Mouse (Mus musculus) lung, embryonic 15.5 days (tissue): Measurements from ENCODE around the gene Teddm1a. TPM values are rescaled to one million over a fixed set of nuclear protein-coding genes. Genes with fewer than 3 reads are reported as not detected.
A peak's percentile ranks its signal among the peaks of the same experiment; 100 is the strongest.

ENCODE experiments used
- ATAC-seq: fragments of 200-750 bp; cut with Nextera tagmentation; 2 replicates; pipeline ENCODE4 v1.8.0; 2017; ENCODE audit warnings: moderate number of reproducible peaks, borderline replicate concordance; ENCODE audit not compliant: low FRiP score, low TSS enrichment; ENCODE audit errors: extremely low read depth
- H3K27ac ChIP-seq: fragments of 300-500 bp; sonication (generic); 2 replicates; pipeline ENCODE4 v1.5.1; 2015; ENCODE audit warnings: moderate library complexity, mild to moderate bottlenecking, inconsistent platforms
- H3K27me3 ChIP-seq: fragments of 300-500 bp; sonication (generic); 2 replicates; pipeline ENCODE4 v1.6.1; 2015; ENCODE audit warnings: inconsistent platforms
- H3K36me3 ChIP-seq: fragments of 300-500 bp; sonication (generic); 2 replicates; pipeline ENCODE4 v1.6.1; 2015; ENCODE audit warnings: inconsistent platforms
- H3K4me1 ChIP-seq: fragments of 300-500 bp; sonication (generic); 2 replicates; pipeline ENCODE4 v1.6.1; 2015; ENCODE audit warnings: inconsistent platforms
- H3K4me2 ChIP-seq: fragments of 300-500 bp; sonication (generic); 2 replicates; pipeline ENCODE4 v1.6.1; 2015; ENCODE audit warnings: inconsistent platforms, mild to moderate bottlenecking, moderate library complexity
- H3K4me3 ChIP-seq: fragments of 300-500 bp; sonication (generic); 2 replicates; pipeline ENCODE4 v1.5.1; 2015; ENCODE audit warnings: mild to moderate bottlenecking, inconsistent platforms
- H3K9ac ChIP-seq: fragments of 300-500 bp; sonication (generic); 2 replicates; pipeline ENCODE4 v1.6.1; 2015; ENCODE audit warnings: inconsistent platforms
- H3K9me3 ChIP-seq: fragments of 300-500 bp; sonication (generic); 2 replicates; pipeline ENCODE4 v1.6.1; 2016; ENCODE audit warnings: inconsistent platforms
- WGBS: fragments of 180-500 bp; shearing (Covaris S2); methylation state at CpG from one replicate; pipeline ENCODE4 v1.1.7; 2015; 5-methylcytosine and 5-hydroxymethylcytosine counted together
- polyA plus RNA-seq: library from polyadenylated mRNA; unstranded; fragments of >200 nt; fragmentation: Nextera tagmentation; extraction: Ambion mirVana; gene quantifications from 2 replicates; pipeline ENCODE4 v1.2.1, GENCODE M21; 2015

Teddm1a gene
- polyA plus RNA-seq, 1 experiment from 2014 or later, result not detected

DNA sequence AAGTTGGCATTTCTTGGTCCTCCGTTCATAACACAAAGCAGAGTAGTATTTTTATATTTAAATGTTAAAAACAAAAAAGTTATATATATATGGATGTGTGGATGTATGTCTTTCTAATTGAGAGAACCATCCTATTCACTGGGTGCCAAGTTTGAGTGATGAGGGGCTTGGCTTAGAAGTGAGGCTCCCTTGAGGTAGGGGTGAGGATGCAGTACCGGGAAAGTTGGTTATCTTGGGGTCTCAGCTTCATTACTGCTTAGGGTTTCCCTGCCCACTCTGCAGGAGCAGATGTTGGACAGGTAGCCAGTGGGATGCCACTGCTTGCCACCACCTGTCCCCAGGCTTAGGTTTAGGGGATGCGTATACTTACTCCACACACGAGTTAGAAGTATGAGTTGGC lies 17.2 kb downstream of the Teddm1a start:
- WGBS, result 76% methylated on average over 4 of the region's 4 CpGs
- Histone ChIP-seq H3K4me3 (no peak overlapping the region), H3K9ac (no peak overlapping the region), H3K4me2 (no peak overlapping the region), H3K27me3 (no peaks in the 10 kb centered on the region), H3K4me1 (peaks cover 14% of the 10 kb centered on the region), H3K36me3 (peaks cover 50% of the 10 kb centered on the region), H3K27ac (no peak overlapping the region), H3K9me3 (no peaks in the 10 kb centered on the region)
- no peak for ATAC-seq

DNA sequence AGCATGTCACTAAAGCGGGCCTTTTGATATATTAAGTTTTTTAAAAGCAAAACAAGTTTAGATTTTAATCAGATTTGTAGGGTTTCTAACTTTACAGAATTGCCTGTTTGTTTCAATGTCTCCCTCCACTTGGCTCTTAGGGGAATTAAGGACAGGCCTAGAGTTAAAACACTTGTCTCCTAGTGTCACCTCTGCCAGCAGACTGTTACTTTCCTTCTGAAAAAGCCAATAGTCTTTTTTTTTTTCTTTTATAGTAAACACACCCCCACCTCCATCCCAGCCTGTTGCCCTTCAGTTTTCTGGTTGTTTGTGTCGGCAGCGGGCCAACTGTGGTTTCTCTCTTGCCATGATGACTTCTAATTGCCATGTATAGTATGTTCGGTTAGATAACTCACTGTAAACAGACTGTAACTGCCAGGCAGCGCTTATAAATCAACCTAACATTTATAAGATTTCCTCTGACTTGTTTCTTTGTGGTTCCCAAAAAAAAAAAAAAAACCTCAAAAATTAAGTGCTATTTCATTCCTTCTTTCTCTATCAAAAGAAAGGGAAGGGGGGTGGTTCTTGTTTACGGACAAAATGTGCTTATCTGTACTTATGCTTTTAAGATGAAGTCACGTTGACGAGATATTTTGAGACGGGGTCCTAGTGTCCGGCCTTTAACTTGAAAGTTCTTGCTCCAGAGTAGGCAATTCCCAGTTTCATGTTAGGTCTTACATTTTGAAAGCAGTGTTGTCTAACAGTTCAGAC lies 17.8 kb downstream of the Teddm1a start:
- WGBS, result 47% methylated on average over 10 of the region's 10 CpGs
- Histone ChIP-seq H3K9ac (no peak overlapping the region), H3K4me1 (peaks cover 14% of the 10 kb centered on the region), H3K27ac (peak overlapping the region; percentile 50), H3K4me3 (no peak overlapping the region), H3K36me3 (peaks cover 44% of the 10 kb centered on the region), H3K9me3 (no peaks in the 10 kb centered on the region), H3K27me3 (no peaks in the 10 kb centered on the region), H3K4me2 (no peak overlapping the region)
- ATAC-seq, result peak; percentile 68; the same call in 1 of the 2 replicates

DNA sequence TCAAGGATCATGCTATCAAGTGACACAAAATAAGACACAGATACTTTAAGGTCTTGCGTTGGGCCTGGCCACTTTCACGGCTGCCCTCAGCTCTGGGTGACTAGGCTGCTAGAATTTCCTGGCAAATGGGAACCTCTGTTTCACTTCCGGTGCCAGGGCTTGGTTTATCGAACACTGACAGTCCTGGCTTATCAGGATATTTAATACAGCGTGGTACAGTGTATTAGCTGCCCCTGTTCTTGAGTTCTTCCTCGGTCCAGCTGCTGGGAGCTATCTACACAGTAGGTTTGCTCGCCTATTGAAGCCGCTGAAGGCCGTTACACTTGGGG lies 18.4 kb downstream of the Teddm1a start:
- no peak for ATAC-seq
- Histone ChIP-seq H3K9ac (no peak overlapping the region), H3K4me3 (no peak overlapping the region), H3K9me3 (no peaks in the 10 kb centered on the region), H3K4me1 (peaks cover 14% of the 10 kb centered on the region), H3K27me3 (no peaks in the 10 kb centered on the region), H3K27ac (peak overlapping the region; percentile 50), H3K4me2 (no peak overlapping the region), H3K36me3 (peaks cover 38% of the 10 kb centered on the region)
- WGBS, result 63% methylated on average over 9 of the region's 9 CpGs

DNA sequence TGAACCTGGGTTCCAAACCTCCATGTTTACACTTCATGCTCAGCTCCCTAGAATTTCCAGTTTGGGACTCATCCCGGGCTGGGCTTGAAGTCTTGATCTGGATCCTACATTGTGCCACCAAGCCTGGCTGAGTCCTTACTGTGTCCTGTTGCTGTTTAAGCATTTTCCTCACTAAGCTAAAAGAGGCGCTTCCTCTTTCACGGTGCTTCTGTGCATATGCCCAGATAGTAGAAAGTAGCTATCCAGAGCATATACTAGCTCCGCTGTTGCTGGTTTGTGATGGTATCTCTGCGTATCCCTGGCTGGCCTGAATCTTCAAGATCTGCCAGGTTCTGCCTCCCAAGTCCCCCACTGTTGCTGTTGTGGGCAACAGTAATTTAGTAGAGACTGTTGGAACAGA lies 18.9 kb downstream of the Teddm1a start:
- WGBS, result 77% methylated on average over 5 of the region's 5 CpGs
- Histone ChIP-seq H3K9ac (no peak overlapping the region), H3K27me3 (no peaks in the 10 kb centered on the region), H3K27ac (no peak overlapping the region), H3K4me1 (peaks cover 14% of the 10 kb centered on the region), H3K9me3 (no peaks in the 10 kb centered on the region), H3K4me3 (no peak overlapping the region), H3K36me3 (peaks cover 33% of the 10 kb centered on the region), H3K4me2 (no peak overlapping the region)
- no peak for ATAC-seq

DNA sequence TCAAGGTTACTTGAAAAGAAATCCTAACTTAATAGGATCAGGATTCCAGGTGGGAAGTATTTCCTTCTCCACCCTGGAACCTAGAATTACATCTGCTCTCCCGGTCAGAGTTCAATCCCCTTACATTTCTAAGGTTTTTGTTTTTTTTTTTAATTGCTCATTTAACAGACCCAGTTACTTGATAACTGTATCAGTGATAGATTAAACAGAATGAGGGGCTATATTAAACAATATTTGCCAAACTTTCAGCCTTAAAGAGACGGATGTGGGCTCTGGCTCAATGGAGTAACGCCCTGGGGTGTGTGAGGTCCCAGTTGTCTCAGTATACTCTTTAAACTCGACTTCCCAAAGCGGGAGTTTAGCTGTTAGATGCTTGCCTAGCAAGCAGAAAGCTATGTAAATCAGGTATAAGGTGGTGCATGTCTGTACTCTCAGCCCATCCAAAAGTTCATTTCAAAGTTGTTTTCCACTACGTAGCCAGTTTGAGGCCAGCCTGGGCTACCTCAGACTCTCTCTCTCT lies 19.8 kb downstream of the Teddm1a start:
- Histone ChIP-seq H3K36me3 (peaks cover 26% of the 10 kb centered on the region), H3K9ac (no peak overlapping the region), H3K27me3 (no peaks in the 10 kb centered on the region), H3K4me3 (no peak overlapping the region), H3K4me2 (no peak overlapping the region), H3K27ac (no peak overlapping the region), H3K9me3 (no peaks in the 10 kb centered on the region), H3K4me1 (peaks cover 14% of the 10 kb centered on the region)
- WGBS, result 73% methylated on average over 6 of the region's 6 CpGs
- ATAC-seq, result no peak

DNA sequence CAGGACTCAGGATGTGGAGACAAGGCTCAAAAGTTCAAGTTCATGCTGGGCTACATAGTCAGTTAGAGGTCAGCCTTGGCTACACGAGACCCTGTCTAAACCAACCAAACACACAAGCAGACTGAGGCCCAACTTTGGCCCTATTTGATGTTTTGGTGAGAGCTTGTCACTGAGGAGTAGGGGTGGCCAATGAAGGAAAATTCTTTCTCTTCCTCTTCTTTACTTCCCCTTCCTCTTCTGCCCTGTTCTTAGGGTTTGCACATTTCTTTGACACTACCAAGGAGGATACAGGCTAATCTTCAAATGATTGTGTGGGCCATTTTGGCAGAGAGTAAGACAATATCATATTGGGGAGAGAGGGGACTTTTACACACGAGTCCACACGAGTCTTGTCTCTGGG lies 22.3 kb downstream of the Teddm1a start:
- Histone ChIP-seq H3K4me2 (no peak overlapping the region), H3K27ac (no peak overlapping the region), H3K9ac (no peak overlapping the region), H3K27me3 (no peaks in the 10 kb centered on the region), H3K9me3 (no peaks in the 10 kb centered on the region), H3K36me3 (0 out of 2 replicates have a peak, but pooled peaks cover 4% of the 10 kb centered on the region), H3K4me3 (no peak overlapping the region), H3K4me1 (peaks cover 14% of the 10 kb centered on the region)
- ATAC-seq, result no peak
- WGBS, result 71% methylated on average over 3 of the region's 3 CpGs

DNA sequence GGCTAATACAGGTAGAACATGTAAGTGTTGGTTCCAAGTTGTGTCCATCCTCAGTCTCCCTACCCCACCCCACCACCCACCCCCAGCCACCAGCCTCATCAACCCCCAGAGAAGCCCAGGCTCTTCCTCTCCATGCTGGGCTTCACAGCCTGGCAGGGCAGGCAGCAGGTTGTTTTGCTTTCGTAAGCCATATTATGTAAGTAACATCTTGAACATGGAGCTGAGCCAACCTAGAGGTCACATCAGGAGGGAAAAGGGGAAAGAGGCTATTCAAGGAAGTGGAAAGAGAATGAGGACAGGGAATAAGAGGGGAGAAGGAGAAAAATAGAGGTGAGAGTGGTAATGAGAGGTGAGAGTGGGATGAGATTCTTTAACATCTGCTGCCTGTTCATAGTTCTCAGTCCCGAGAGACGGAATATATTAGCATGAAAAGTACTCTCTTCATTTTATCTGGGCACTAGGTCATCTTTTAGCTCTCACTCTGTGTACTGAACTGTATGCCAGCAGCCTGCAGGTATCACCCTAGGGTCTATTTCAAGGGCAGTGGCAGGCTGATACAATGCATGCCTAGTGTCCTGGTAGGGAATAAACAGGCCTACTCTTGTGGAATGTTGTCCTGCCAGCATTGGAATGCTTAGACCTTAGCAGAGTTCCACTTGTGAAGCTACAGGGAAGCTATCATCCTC lies 27.1 kb downstream of the Teddm1a start:
- Histone ChIP-seq H3K4me1 (no peaks in the 10 kb centered on the region), H3K4me3 (no peak overlapping the region), H3K36me3 (no peaks in the 10 kb centered on the region), H3K4me2 (no peak overlapping the region), H3K27ac (no peak overlapping the region), H3K27me3 (no peaks in the 10 kb centered on the region), H3K9ac (no peak overlapping the region), H3K9me3 (no peaks in the 10 kb centered on the region)
- ATAC-seq, result no peak
- WGBS, result 68% methylated on average over 3 of the region's 3 CpGs

DNA sequence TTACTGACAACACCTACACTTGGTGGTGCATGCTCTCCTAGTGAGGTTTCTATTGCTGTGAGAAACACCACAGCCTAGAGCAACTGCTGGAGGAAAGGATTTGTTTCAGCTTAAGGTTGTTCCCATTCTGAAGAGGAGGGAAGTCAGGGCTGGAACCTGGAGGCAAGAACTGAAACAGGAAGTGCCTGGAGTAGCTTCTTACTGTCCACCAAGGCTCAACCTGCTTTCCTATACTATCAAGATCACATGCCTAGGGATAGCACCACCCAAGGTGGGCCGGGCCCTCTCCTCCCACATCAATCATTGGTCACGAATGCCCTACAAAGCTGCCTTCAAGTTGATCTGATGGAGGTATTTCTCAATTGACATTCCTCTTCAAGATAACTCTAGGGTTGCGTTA lies 30.1 kb downstream of the Teddm1a start:
- no peak overlapping the region for H3K27ac ChIP-seq
- ATAC-seq, result no peak
- H3K4me1 ChIP-seq, result no peaks in the 10 kb centered on the region
- H3K9ac ChIP-seq, result no peak overlapping the region
- H3K4me3 ChIP-seq, result no peak overlapping the region
- no peaks in the 10 kb centered on the region for H3K27me3 ChIP-seq
- no peaks in the 10 kb centered on the region for H3K36me3 ChIP-seq
- no peak overlapping the region for H3K4me2 ChIP-seq
- no peaks in the 10 kb centered on the region for H3K9me3 ChIP-seq
- WGBS, result 84% methylated on average over 3 of the region's 3 CpGs

DNA sequence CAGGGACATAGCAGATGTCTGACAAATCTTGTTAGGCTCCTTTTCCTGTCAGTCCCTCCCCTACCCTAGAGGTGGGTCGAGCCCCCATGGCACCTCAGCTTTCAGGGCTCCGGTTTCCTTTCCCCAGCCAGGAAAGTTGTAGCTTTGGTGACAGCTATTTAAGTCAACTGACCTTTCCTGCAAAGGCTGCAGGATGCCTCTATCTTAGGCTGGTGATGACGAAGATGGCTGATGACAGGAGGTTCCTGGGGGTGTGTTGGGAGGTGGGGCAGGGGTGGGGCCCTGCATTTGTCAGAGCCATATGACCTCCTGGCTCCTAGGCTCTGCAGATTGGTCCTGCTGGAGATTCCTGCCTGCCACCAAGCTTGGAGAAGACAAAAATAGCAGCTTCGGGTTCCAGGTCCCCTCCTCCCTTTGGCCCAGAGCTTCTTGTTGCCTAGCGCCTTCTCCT lies 31.1 kb downstream of the Teddm1a start:
- Histone ChIP-seq H3K36me3 (no peaks in the 10 kb centered on the region), H3K27me3 (no peaks in the 10 kb centered on the region), H3K9ac (no peak overlapping the region), H3K9me3 (no peaks in the 10 kb centered on the region), H3K4me1 (no peaks in the 10 kb centered on the region), H3K4me2 (no peak overlapping the region), H3K27ac (no peak overlapping the region), H3K4me3 (no peak overlapping the region)
- 24% methylated on average over 5 of the region's 5 CpGs for WGBS
- ATAC-seq, result peak; percentile 49; the same call in 1 of the 2 replicates

DNA sequence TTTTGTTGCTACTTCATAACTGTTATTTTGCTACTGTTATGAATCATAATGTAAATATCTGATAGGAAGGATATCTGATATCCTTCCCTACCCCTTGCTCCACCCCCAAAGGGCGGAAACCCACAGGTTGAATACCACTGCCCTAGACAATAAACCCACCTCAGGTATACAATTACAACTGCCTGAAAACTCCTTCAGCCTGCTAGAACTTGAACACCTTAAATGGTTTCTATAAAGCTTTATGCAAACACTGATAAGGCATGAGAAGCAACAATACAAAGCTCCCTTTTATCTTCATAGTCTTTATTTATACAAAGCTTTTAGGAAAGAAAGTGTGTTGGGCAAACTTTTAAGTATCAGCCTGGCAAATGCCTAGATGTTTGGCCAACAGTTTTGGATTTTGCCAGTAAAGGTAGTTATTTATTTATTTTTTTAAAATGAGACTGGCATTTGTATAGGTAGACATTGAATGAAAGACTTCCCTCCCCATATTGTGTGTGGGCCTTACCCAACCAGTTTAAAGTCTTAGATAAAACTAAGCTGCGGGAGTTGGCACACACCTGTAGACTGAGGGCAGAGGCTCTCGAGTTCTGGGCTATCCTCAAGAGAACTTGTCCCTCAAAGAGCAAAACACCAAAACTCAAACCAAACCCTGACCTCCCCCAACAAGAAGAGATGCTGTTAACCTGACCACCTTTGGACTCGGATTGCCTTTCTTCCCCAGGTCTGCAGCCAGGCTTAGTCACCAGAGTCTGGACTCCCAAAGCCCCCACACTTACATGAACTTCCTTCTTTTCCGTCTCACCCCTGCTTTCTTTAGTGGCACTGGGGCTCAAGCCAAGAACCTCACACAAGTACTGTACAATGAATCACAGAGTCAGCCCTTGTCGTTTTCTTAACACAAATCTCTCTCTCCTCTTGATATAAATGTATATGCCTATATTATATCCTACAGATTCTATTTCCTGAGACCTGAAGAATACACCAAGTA lies 33.1 kb downstream of the Teddm1a start:
- Histone ChIP-seq H3K4me1 (no peaks in the 10 kb centered on the region), H3K4me3 (no peak overlapping the region), H3K27ac (no peak overlapping the region), H3K36me3 (no peaks in the 10 kb centered on the region), H3K27me3 (no peaks in the 10 kb centered on the region), H3K4me2 (no peak overlapping the region), H3K9ac (no peak overlapping the region), H3K9me3 (no peaks in the 10 kb centered on the region)
- WGBS, result 64% methylated on average over 6 of the region's 6 CpGs
- no peak for ATAC-seq

DNA sequence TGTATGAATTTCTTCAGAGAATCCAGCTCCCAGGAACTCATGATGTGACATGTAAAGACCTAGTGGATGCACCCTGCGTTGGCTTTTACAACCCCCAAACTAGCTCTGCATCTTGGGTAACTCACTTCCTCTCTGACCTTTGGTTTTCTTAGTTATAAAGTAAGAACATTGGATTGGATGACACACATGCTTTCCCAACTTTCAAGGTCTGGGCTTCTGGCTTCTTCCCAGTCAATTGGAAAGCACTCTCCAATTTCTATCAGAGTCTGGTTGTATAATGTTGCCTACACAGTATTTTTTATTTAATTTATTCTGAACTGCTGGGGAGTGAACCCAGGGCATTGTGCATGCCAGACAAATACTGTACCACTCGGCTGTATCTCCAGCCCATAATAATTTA lies 38.9 kb downstream of the Teddm1a start:
- Histone ChIP-seq H3K27me3 (no peaks in the 10 kb centered on the region), H3K9ac (no peak overlapping the region), H3K4me1 (no peaks in the 10 kb centered on the region), H3K4me2 (no peak overlapping the region), H3K36me3 (no peaks in the 10 kb centered on the region), H3K9me3 (no peaks in the 10 kb centered on the region), H3K4me3 (no peak overlapping the region), H3K27ac (no peak overlapping the region)
- WGBS, result 93% methylated on average over 2 of the region's 2 CpGs
- ATAC-seq, result no peak
